Mouse (Mus musculus) MN1 (cell line): Measurements from ENCODE around the gene Rnf224.
A peak's percentile ranks its signal among the peaks of the same experiment; 100 is the strongest.

Source experiments
- DNase-seq: peaks from one replicate; pipeline ENCODE4 v3.0.0-alpha.2; 2016; ENCODE audit warnings: low spot score

The Rnf224 gene

GRCm38 (mm10) chr2:25195211-25196156 is 41.1 kb downstream of the Rnf224 start:
- DNase-seq, result no peak

GRCm38 (mm10) chr2:25194486-25195171 is 42.0 kb downstream of the Rnf224 start:
- no peak for DNase-seq

GRCm38 (mm10) chr2:25194006-25194405 is 42.6 kb downstream of the Rnf224 start:
- DNase-seq, result no peak

- peak; percentile 85 for DNase-seq
Observed at GRCm38 (mm10) chr2:25193330-25193770, 43.2 kb downstream of the Rnf224 start.

GRCm38 (mm10) chr2:25187841-25188240 is 48.7 kb downstream of the Rnf224 start:
- no peak for DNase-seq

GRCm38 (mm10) chr2:25186575-25186930 is 50.0 kb downstream of the Rnf224 start:
- DNase-seq, result no peak

- peak; percentile 68 for DNase-seq
Observed at GRCm38 (mm10) chr2:25185625-25186574, 50.7 kb downstream of the Rnf224 start.

GRCm38 (mm10) chr2:25184496-25184895 is 52.1 kb downstream of the Rnf224 start:
- DNase-seq, result no peak
